Mouse (Mus musculus): ENCODE data around the gene Aspa. TPM values are rescaled to one million over a fixed set of nuclear protein-coding genes. Genes with fewer than 3 reads are reported as not detected.

Gene Aspa
- total RNA-seq, 2 experiments from 2014 or later: not detected

- no peak for ATAC-seq (replicated peaks; ENCODE audit: low FRiP score, poor library complexity, severe bottlenecking)
These were observed 68.9 kb downstream of the Aspa start for GRCm38 (mm10) chr11:73260457-73260856.

- no peak for ATAC-seq (replicated peaks; ENCODE audit: low FRiP score, poor library complexity, severe bottlenecking)
These were observed 70.7 kb downstream of the Aspa start for GRCm38 (mm10) chr11:73258664-73259063.

GRCm38 (mm10) chr11:73257362-73257945 is 71.9 kb downstream of the Aspa start:
- no peak for ATAC-seq (replicated peaks; ENCODE audit: low FRiP score, poor library complexity, severe bottlenecking)

Other genes starting within 250 kb of the Aspa start
- gene Itgae, start 239.0 kb downstream of the Aspa start, total RNA-seq (2015; ENCODE audit: low replicate concordance): not detected in 2 replicates
- gene Itgae, start 239.0 kb downstream of the Aspa start, total RNA-seq (2017; ENCODE audit: low replicate concordance): 0.08 and 1.3 TPM in 2 replicates
- gene Haspin, start 191.3 kb downstream of the Aspa start, total RNA-seq (2015; ENCODE audit: low replicate concordance): 44.3 and 57.4 TPM in 2 replicates
- gene Haspin, start 191.3 kb downstream of the Aspa start, total RNA-seq (2017; ENCODE audit: low replicate concordance): 65.1 and 71.6 TPM in 2 replicates
- gene P2rx5, start 169.2 kb downstream of the Aspa start, total RNA-seq (2015; ENCODE audit: low replicate concordance): not detected in 2 replicates
- gene P2rx5, start 169.2 kb downstream of the Aspa start, total RNA-seq (2017; ENCODE audit: low replicate concordance): not detected in 2 replicates
- 16.9 and 27.2 TPM in 2 replicates for gene Emc6, start 152.6 kb downstream of the Aspa start, total RNA-seq (2015; ENCODE audit: low replicate concordance)
- gene Emc6, start 152.6 kb downstream of the Aspa start, total RNA-seq (2017; ENCODE audit: low replicate concordance): 8.0 and 31.8 TPM in 2 replicates
- gene Tax1bp3, start 152.5 kb downstream of the Aspa start, total RNA-seq (2015; ENCODE audit: low replicate concordance): 2.1 and 9.4 TPM in 2 replicates
- gene Tax1bp3, start 152.5 kb downstream of the Aspa start, total RNA-seq (2017; ENCODE audit: low replicate concordance): 3.3 and 6.9 TPM in 2 replicates
- 5.9 and 11.9 TPM in 2 replicates for gene Ctns, start 130.6 kb downstream of the Aspa start, total RNA-seq (2015; ENCODE audit: low replicate concordance)
- gene Ctns, start 130.6 kb downstream of the Aspa start, total RNA-seq (2017; ENCODE audit: low replicate concordance): 7.7 and 15.1 TPM in 2 replicates
- 2.9 TPM in 1 of 2 replicates, not detected in the other for gene Shpk, start 130.1 kb downstream of the Aspa start, total RNA-seq (2015; ENCODE audit: low replicate concordance)
- gene Shpk, start 130.1 kb downstream of the Aspa start, total RNA-seq (2017; ENCODE audit: low replicate concordance): 0.39 TPM in 1 of 2 replicates, not detected in the other
- gene Trpv1, start 95.3 kb downstream of the Aspa start, total RNA-seq (2015; ENCODE audit: low replicate concordance): not detected in 2 replicates
- gene Trpv1, start 95.3 kb downstream of the Aspa start, total RNA-seq (2017; ENCODE audit: low replicate concordance): not detected in 2 replicates
- gene Trpv3, start 62.2 kb downstream of the Aspa start, total RNA-seq (2015; ENCODE audit: low replicate concordance): not detected in 2 replicates
- not detected in 2 replicates for gene Trpv3, start 62.2 kb downstream of the Aspa start, total RNA-seq (2017; ENCODE audit: low replicate concordance)
- gene Gm49340, start 145 bp upstream of the Aspa start, total RNA-seq (2015; ENCODE audit: low replicate concordance): not detected in 2 replicates
- not detected in 2 replicates for gene Gm49340, start 145 bp upstream of the Aspa start, total RNA-seq (2017; ENCODE audit: low replicate concordance)
- gene Spata22, start 145 bp upstream of the Aspa start, total RNA-seq (2015; ENCODE audit: low replicate concordance): not detected in 2 replicates
- not detected in 2 replicates for gene Spata22, start 145 bp upstream of the Aspa start, total RNA-seq (2017; ENCODE audit: low replicate concordance)
- gene Olfr20, start 21.2 kb upstream of the Aspa start, total RNA-seq (2015; ENCODE audit: low replicate concordance): not detected in 2 replicates
- gene Olfr20, start 21.2 kb upstream of the Aspa start, total RNA-seq (2017; ENCODE audit: low replicate concordance): not detected in 2 replicates
- gene Olfr376, start 41.6 kb upstream of the Aspa start, total RNA-seq (2015; ENCODE audit: low replicate concordance): not detected in 2 replicates
- gene Olfr376, start 41.6 kb upstream of the Aspa start, total RNA-seq (2017; ENCODE audit: low replicate concordance): not detected in 2 replicates
- gene Olfr1, start 70.0 kb upstream of the Aspa start, total RNA-seq (2015; ENCODE audit: low replicate concordance): not detected in 2 replicates
- gene Olfr1, start 70.0 kb upstream of the Aspa start, total RNA-seq (2017; ENCODE audit: low replicate concordance): not detected in 2 replicates
- gene Olfr378, start 98.9 kb upstream of the Aspa start, total RNA-seq (2015; ENCODE audit: low replicate concordance): not detected in 2 replicates
- not detected in 2 replicates for gene Olfr378, start 98.9 kb upstream of the Aspa start, total RNA-seq (2017; ENCODE audit: low replicate concordance)
- gene Olfr380, start 127.9 kb upstream of the Aspa start, total RNA-seq (2015; ENCODE audit: low replicate concordance): not detected in 2 replicates
- not detected in 2 replicates for gene Olfr380, start 127.9 kb upstream of the Aspa start, total RNA-seq (2017; ENCODE audit: low replicate concordance)
- not detected in 2 replicates for gene Olfr381, start 162.0 kb upstream of the Aspa start, total RNA-seq (2015; ENCODE audit: low replicate concordance)
- gene Olfr381, start 162.0 kb upstream of the Aspa start, total RNA-seq (2017; ENCODE audit: low replicate concordance): not detected in 2 replicates
- gene Olfr382, start 187.6 kb upstream of the Aspa start, total RNA-seq (2015; ENCODE audit: low replicate concordance): not detected in 2 replicates
- gene Olfr382, start 187.6 kb upstream of the Aspa start, total RNA-seq (2017; ENCODE audit: low replicate concordance): not detected in 2 replicates

Data from erythroid progenitor cell, adult 5-6 weeks (primary cell).